Mouse (Mus musculus) ES-Bruce4 (cell line): Measurements from ENCODE around the gene Mybl2.

Experiments used
- CTCF ChIP-seq: IDR thresholded peaks from one replicate; pipeline ENCODE4 v1.8.1; 2011; ENCODE audit warnings: low read depth, low read length
- EP300 ChIP-seq: IDR thresholded peaks from 2 replicates; pipeline ENCODE4 v1.6.1; 2011; ENCODE audit warnings: low read depth, low read length; ENCODE audit not compliant: insufficient read depth
- POLR2A ChIP-seq: IDR thresholded peaks from one replicate; pipeline ENCODE4 v1.8.1; 2011; ENCODE audit warnings: low read length; ENCODE audit not compliant: insufficient read depth

- no peak for TF ChIP-seq EP300
- no peak for TF ChIP-seq POLR2A
- TF ChIP-seq CTCF, result no peak
These were observed 49.7 kb downstream of the Mybl2 start for GRCm38 (mm10) chr2:163104086-163104770.
